Mouse (Mus musculus): Measurements from ENCODE around the gene Fam234b. TPM values are rescaled to one million over a fixed set of nuclear protein-coding genes. Genes with fewer than 3 reads are reported as not detected.

The Fam234b gene
- polyA plus RNA-seq, 1 experiment: 87.5 TPM

GRCm38 (mm10) chr6:135165191-135165590 lies 32.6 kb upstream of the Fam234b start:
- TF ChIP-seq POLR2A (IDR thresholded peaks at IDR 0.05; ENCODE audit: borderline replicate concordance, extremely low read depth, insufficient read depth, insufficient read length, poor library complexity, severe bottlenecking): no peak
- no peak for TF ChIP-seq CTCF (IDR thresholded peaks at IDR 0.05; ENCODE audit: borderline replicate concordance, extremely low read depth, insufficient read depth, insufficient read length)
- DNase-seq (ENCODE audit: low read depth): no peak

- no peak for DNase-seq (ENCODE audit: low read depth)
- TF ChIP-seq CTCF (IDR thresholded peaks at IDR 0.05; ENCODE audit: borderline replicate concordance, extremely low read depth, insufficient read depth, insufficient read length): no peak
These were observed 32.1 kb upstream of the Fam234b start for GRCm38 (mm10) chr6:135165706-135166105.

- DNase-seq (ENCODE audit: low read depth): no peak
- TF ChIP-seq CTCF (IDR thresholded peaks at IDR 0.05; ENCODE audit: borderline replicate concordance, extremely low read depth, insufficient read depth, insufficient read length) (no peak), POLR2A (IDR thresholded peaks at IDR 0.05; ENCODE audit: borderline replicate concordance, extremely low read depth, insufficient read depth, insufficient read length, poor library complexity, severe bottlenecking) (no peak)
These were observed 31.5 kb upstream of the Fam234b start for GRCm38 (mm10) chr6:135166262-135166661.

- TF ChIP-seq CTCF (IDR thresholded peaks at IDR 0.05; ENCODE audit: borderline replicate concordance, extremely low read depth, insufficient read depth, insufficient read length): no peak
- no peak for TF ChIP-seq POLR2A (IDR thresholded peaks at IDR 0.05; ENCODE audit: borderline replicate concordance, extremely low read depth, insufficient read depth, insufficient read length, poor library complexity, severe bottlenecking)
These were observed 31.1 kb upstream of the Fam234b start for GRCm38 (mm10) chr6:135166712-135167111.

GRCm38 (mm10) chr6:135167380-135168311 lies 30.1 kb upstream of the Fam234b start:
- no peak for TF ChIP-seq CTCF (IDR thresholded peaks at IDR 0.05; ENCODE audit: borderline replicate concordance, extremely low read depth, insufficient read depth, insufficient read length)
- TF ChIP-seq POLR2A (IDR thresholded peaks at IDR 0.05; ENCODE audit: borderline replicate concordance, extremely low read depth, insufficient read depth, insufficient read length, poor library complexity, severe bottlenecking): no peak
- peak; percentile 79 for DNase-seq (ENCODE audit: low read depth)

More at GRCm38 (mm10) chr6:135166712-135167111, 31.1 kb upstream of the Fam234b start:
- DNase-seq (ENCODE audit: low read depth): no peak

GRCm38 (mm10) chr6:135168471-135168870 lies 29.3 kb upstream of the Fam234b start:
- TF ChIP-seq POLR2A (IDR thresholded peaks at IDR 0.05; ENCODE audit: borderline replicate concordance, extremely low read depth, insufficient read depth, insufficient read length, poor library complexity, severe bottlenecking) (no peak), CTCF (IDR thresholded peaks at IDR 0.05; ENCODE audit: borderline replicate concordance, extremely low read depth, insufficient read depth, insufficient read length) (no peak)
- no peak for DNase-seq (ENCODE audit: low read depth)

GRCm38 (mm10) chr6:135169246-135169645 lies 28.5 kb upstream of the Fam234b start:
- TF ChIP-seq POLR2A (IDR thresholded peaks at IDR 0.05; ENCODE audit: borderline replicate concordance, extremely low read depth, insufficient read depth, insufficient read length, poor library complexity, severe bottlenecking) (no peak), CTCF (IDR thresholded peaks at IDR 0.05; ENCODE audit: borderline replicate concordance, extremely low read depth, insufficient read depth, insufficient read length) (no peak)
- DNase-seq (ENCODE audit: low read depth): no peak

- no peak for TF ChIP-seq CTCF (IDR thresholded peaks at IDR 0.05; ENCODE audit: borderline replicate concordance, extremely low read depth, insufficient read depth, insufficient read length)
- no peak for TF ChIP-seq POLR2A (IDR thresholded peaks at IDR 0.05; ENCODE audit: borderline replicate concordance, extremely low read depth, insufficient read depth, insufficient read length, poor library complexity, severe bottlenecking)
- DNase-seq (ENCODE audit: low read depth): no peak
These were observed 26.0 kb upstream of the Fam234b start for GRCm38 (mm10) chr6:135171736-135172135.

GRCm38 (mm10) chr6:135175014-135175413 lies 22.8 kb upstream of the Fam234b start:
- TF ChIP-seq CTCF (IDR thresholded peaks at IDR 0.05; ENCODE audit: borderline replicate concordance, extremely low read depth, insufficient read depth, insufficient read length): no peak
- no peak for TF ChIP-seq POLR2A (IDR thresholded peaks at IDR 0.05; ENCODE audit: borderline replicate concordance, extremely low read depth, insufficient read depth, insufficient read length, poor library complexity, severe bottlenecking)
- no peak for DNase-seq (ENCODE audit: low read depth)

GRCm38 (mm10) chr6:135177271-135177670 lies 20.5 kb upstream of the Fam234b start:
- no peak for DNase-seq (ENCODE audit: low read depth)
- TF ChIP-seq POLR2A (IDR thresholded peaks at IDR 0.05; ENCODE audit: borderline replicate concordance, extremely low read depth, insufficient read depth, insufficient read length, poor library complexity, severe bottlenecking): no peak
- TF ChIP-seq CTCF (IDR thresholded peaks at IDR 0.05; ENCODE audit: borderline replicate concordance, extremely low read depth, insufficient read depth, insufficient read length): no peak

- TF ChIP-seq POLR2A (IDR thresholded peaks at IDR 0.05; ENCODE audit: borderline replicate concordance, extremely low read depth, insufficient read depth, insufficient read length, poor library complexity, severe bottlenecking) (no peak), CTCF (IDR thresholded peaks at IDR 0.05; ENCODE audit: borderline replicate concordance, extremely low read depth, insufficient read depth, insufficient read length) (no peak)
- no peak for DNase-seq (ENCODE audit: low read depth)
These were observed 19.2 kb upstream of the Fam234b start for GRCm38 (mm10) chr6:135178599-135178998.

- DNase-seq (ENCODE audit: low read depth): no peak
- TF ChIP-seq CTCF (IDR thresholded peaks at IDR 0.05; ENCODE audit: borderline replicate concordance, extremely low read depth, insufficient read depth, insufficient read length): peak; percentile 26; the same call in 1 of the 2 replicates
- TF ChIP-seq POLR2A (IDR thresholded peaks at IDR 0.05; ENCODE audit: borderline replicate concordance, extremely low read depth, insufficient read depth, insufficient read length, poor library complexity, severe bottlenecking): no peak
These were observed 14.9 kb upstream of the Fam234b start for GRCm38 (mm10) chr6:135182925-135183324.
